Mouse (Mus musculus): Measurements from ENCODE around the gene Mst1.

The Mst1 gene

GRCm38 (mm10) chr9:108056361-108057261, 23.6 kb upstream of the Mst1 start:
- no peak for DNase-seq (ENCODE audit: low read depth in 1 of 2, low spot score in 2 of 2)

- no peak for DNase-seq (ENCODE audit: low read depth in 1 of 2, low spot score in 2 of 2)
Measured at GRCm38 (mm10) chr9:108057262-108057562, 23.0 kb upstream of the Mst1 start.

- DNase-seq (ENCODE audit: low read depth in 1 of 2, low spot score in 2 of 2): no peak
Measured at GRCm38 (mm10) chr9:108058291-108058690, 21.9 kb upstream of the Mst1 start.

GRCm38 (mm10) chr9:108062142-108062541, 18.1 kb upstream of the Mst1 start:
- DNase-seq (ENCODE audit: low read depth in 1 of 2, low spot score in 2 of 2): no peak

- DNase-seq (ENCODE audit: low read depth in 1 of 2, low spot score in 2 of 2): no peak
Measured at GRCm38 (mm10) chr9:108063361-108063760, 16.9 kb upstream of the Mst1 start.

- no peak for DNase-seq (ENCODE audit: low read depth in 1 of 2, low spot score in 2 of 2)
Measured at GRCm38 (mm10) chr9:108065491-108066011, 14.7 kb upstream of the Mst1 start.

GRCm38 (mm10) chr9:108067199-108067598, 13.0 kb upstream of the Mst1 start:
- no peak for DNase-seq (ENCODE audit: low read depth in 1 of 2, low spot score in 2 of 2)

- DNase-seq (ENCODE audit: low read depth in 1 of 2, low spot score in 2 of 2): peak; percentile 58 to 72
Measured at GRCm38 (mm10) chr9:108067900-108068299, 12.3 kb upstream of the Mst1 start.

- DNase-seq (ENCODE audit: low read depth in 1 of 2, low spot score in 2 of 2): no peak
Measured at GRCm38 (mm10) chr9:108069007-108069406, 11.2 kb upstream of the Mst1 start.

- DNase-seq (ENCODE audit: low read depth in 1 of 2, low spot score in 2 of 2): no peak
Measured at GRCm38 (mm10) chr9:108069529-108069928, 10.7 kb upstream of the Mst1 start.

GRCm38 (mm10) chr9:108071801-108072200, 8.4 kb upstream of the Mst1 start:
- no peak for DNase-seq (ENCODE audit: low read depth in 1 of 2, low spot score in 2 of 2)

GRCm38 (mm10) chr9:108072481-108072924, 7.7 kb upstream of the Mst1 start:
- DNase-seq (ENCODE audit: low read depth in 1 of 2, low spot score in 2 of 2): no peak

- DNase-seq (ENCODE audit: low read depth in 1 of 2, low spot score in 2 of 2): no peak
Measured at GRCm38 (mm10) chr9:108073141-108073930, 6.9 kb upstream of the Mst1 start.

- DNase-seq (ENCODE audit: low read depth in 1 of 2, low spot score in 2 of 2): no peak
Measured at GRCm38 (mm10) chr9:108082549-108082948, 2.3 kb downstream of the Mst1 start.

- DNase-seq (ENCODE audit: low read depth in 1 of 2, low spot score in 2 of 2): no peak
Measured at GRCm38 (mm10) chr9:108082988-108083431, 2.8 kb downstream of the Mst1 start, which contains the start of gene Rnf123. Gene Rnf123 (minus strand): TSS chr9:108083346.

GRCm38 (mm10) chr9:108083561-108083960, 3.3 kb downstream of the Mst1 start:
- no peak for DNase-seq (ENCODE audit: low read depth in 1 of 2, low spot score in 2 of 2)

GRCm38 (mm10) chr9:108085261-108085660, 5.0 kb downstream of the Mst1 start:
- no peak for DNase-seq (ENCODE audit: low read depth in 1 of 2, low spot score in 2 of 2)

GRCm38 (mm10) chr9:108090611-108091120, 10.4 kb downstream of the Mst1 start:
- no peak for DNase-seq (ENCODE audit: low read depth in 1 of 2, low spot score in 2 of 2)

GRCm38 (mm10) chr9:108093586-108093985, 13.3 kb downstream of the Mst1 start:
- no peak for DNase-seq (ENCODE audit: low read depth in 1 of 2, low spot score in 2 of 2)

GRCm38 (mm10) chr9:108094184-108094941, 14.1 kb downstream of the Mst1 start, which contains the start of gene Apeh:
Gene Apeh (minus strand): TSS chr9:108094606.
- DNase-seq (ENCODE audit: low read depth in 1 of 2, low spot score in 2 of 2): peak; percentile 87 to 93

GRCm38 (mm10) chr9:108094998-108095411, 14.8 kb downstream of the Mst1 start:
- no peak for DNase-seq (ENCODE audit: low read depth in 1 of 2, low spot score in 2 of 2)
